Mouse (Mus musculus): ENCODE results near the gene Tmprss9.

GRCm38 (mm10) chr10:80829359-80830278, 42.0 kb upstream of the Tmprss9 start:
- no peak for TF ChIP-seq CTCF (conservative IDR thresholded peaks at IDR 0.05; ENCODE audit: insufficient read depth, insufficient read length, low read depth, low read length)
- TF ChIP-seq POLR2A (IDR thresholded peaks at IDR 0.05; ENCODE audit: low read depth, low read length) = no peak
